Mouse (Mus musculus): ENCODE results near the gene Adarb1.

DNA sequence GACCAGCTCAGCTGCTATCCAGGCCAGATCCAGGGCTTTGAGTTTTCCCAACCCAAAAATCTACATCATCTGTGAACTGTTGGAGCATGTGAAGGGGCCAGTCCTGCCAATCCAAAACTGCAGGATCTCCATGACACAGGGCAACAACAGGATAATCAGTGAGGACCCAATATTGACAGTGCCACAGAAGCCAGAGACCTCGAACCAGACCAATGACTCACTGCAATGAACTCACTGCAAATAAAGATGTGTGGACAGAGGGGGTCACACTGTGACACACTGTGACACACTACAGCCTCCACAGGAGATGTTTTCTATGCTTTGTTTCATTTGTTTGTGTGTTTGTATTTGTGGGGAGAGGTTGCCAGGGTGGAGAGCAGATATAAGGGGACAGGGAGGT lies 15.6 kb downstream of the Adarb1 start:
- no peak for TF ChIP-seq CTCF (conservative IDR thresholded peaks at IDR 0.05; ENCODE audit: insufficient read depth, insufficient read length, low read depth, low read length)
- no peak for TF ChIP-seq POLR2A (IDR thresholded peaks at IDR 0.05; ENCODE audit: low read depth, low read length)
